Mouse (Mus musculus) heart, embryonic 10.5 days (tissue): Measurements from ENCODE around the gene Aqp5. TPM values are rescaled to one million over a fixed set of nuclear protein-coding genes. Genes with fewer than 3 reads are reported as not detected.

Experiments used
- DNase-seq: peaks from one replicate; pipeline ENCODE4 v3.0.0-alpha.2; 2017; ENCODE audit warnings: low spot score
- H3K27ac ChIP-seq: fragments of 300-500 bp; sonication (generic); 2 replicates; pipeline ENCODE4 v1.5.1; 2016; ENCODE audit warnings: mild to moderate bottlenecking
- H3K27me3 ChIP-seq: fragments of 300-500 bp; sonication (generic); 2 replicates; pipeline ENCODE4 v1.6.1; 2016; ENCODE audit warnings: mild to moderate bottlenecking; ENCODE audit not compliant: poor library complexity, insufficient read depth, severe bottlenecking
- H3K36me3 ChIP-seq: fragments of 300-500 bp; sonication (generic); 2 replicates; pipeline ENCODE4 v1.6.1; 2016; ENCODE audit warnings: mild to moderate bottlenecking, moderate library complexity
- H3K4me1 ChIP-seq: fragments of 300-500 bp; sonication (generic); 2 replicates; pipeline ENCODE4 v1.6.1; 2016; ENCODE audit warnings: mild to moderate bottlenecking
- H3K4me3 ChIP-seq: fragments of 300-500 bp; sonication (generic); 2 replicates; pipeline ENCODE4 v1.5.1; 2016; ENCODE audit warnings: mild to moderate bottlenecking, moderate library complexity
- H3K9me3 ChIP-seq: fragments of 300-500 bp; sonication (generic); 2 replicates; pipeline ENCODE4 v1.6.1; 2016; ENCODE audit warnings: mild to moderate bottlenecking, moderate library complexity
- WGBS: fragments of 180-500 bp; shearing (Covaris S2); methylation state at CpG from one replicate; pipeline ENCODE4 v1.1.7; 2016; 5-methylcytosine and 5-hydroxymethylcytosine counted together
- polyA plus RNA-seq: library from polyadenylated mRNA; unstranded; fragments of >200 nt; fragmentation: Nextera tagmentation; extraction: Ambion mirVana; gene quantifications from 2 replicates; pipeline ENCODE4 v1.2.1, GENCODE M21; 2016

Aqp5 gene
- polyA plus RNA-seq, 1 experiment from 2014 or later, result 5.3 TPM

GRCm38 (mm10) chr15:99614753-99615152, 24.2 kb downstream of the Aqp5 start:
- peaks cover 6% of the 10 kb centered on the region; the same call in 1 of the 2 replicates for H3K36me3 ChIP-seq
- H3K27ac ChIP-seq, result peak overlapping the region; percentile 36; the same call in 1 of the 2 replicates
- H3K9me3 ChIP-seq, result no peaks in the 10 kb centered on the region
- H3K4me1 ChIP-seq, result peaks cover 34% of the 10 kb centered on the region
- H3K27me3 ChIP-seq, result peaks cover 32% of the 10 kb centered on the region
- peak overlapping the region; percentile 0; the same call in 1 of the 2 replicates for H3K4me3 ChIP-seq
- WGBS, result 7% methylated on average over 12 of the region's 12 CpGs
- DNase-seq, result no peak

- peaks cover 34% of the 10 kb centered on the region for H3K4me1 ChIP-seq
- WGBS, result 47% methylated on average over 9 of the region's 9 CpGs
- H3K27me3 ChIP-seq, result peaks cover 28% of the 10 kb centered on the region
- no peak for DNase-seq
- H3K27ac ChIP-seq, result no peak overlapping the region
- no peaks in the 10 kb centered on the region for H3K9me3 ChIP-seq
- peaks cover 8% of the 10 kb centered on the region; the same call in 1 of the 2 replicates for H3K36me3 ChIP-seq
- no peak overlapping the region; the same call in 1 of the 2 replicates for H3K4me3 ChIP-seq
These were observed 24.7 kb downstream of the Aqp5 start for GRCm38 (mm10) chr15:99615246-99615645.

- H3K9me3 ChIP-seq, result no peaks in the 10 kb centered on the region
- H3K4me3 ChIP-seq, result no peak overlapping the region
- peaks cover 39% of the 10 kb centered on the region for H3K36me3 ChIP-seq
- H3K27me3 ChIP-seq, result peaks cover 9% of the 10 kb centered on the region
- no peak for DNase-seq
- 91% methylated on average over 3 of the region's 3 CpGs for whole genome bisulfite sequencing
- H3K4me1 ChIP-seq, result peaks cover 22% of the 10 kb centered on the region
- H3K27ac ChIP-seq, result no peak overlapping the region
These were observed 28.0 kb downstream of the Aqp5 start for GRCm38 (mm10) chr15:99618595-99618994.

- no peak for DNase-seq
These were observed 29.2 kb downstream of the Aqp5 start for GRCm38 (mm10) chr15:99619821-99620220.

GRCm38 (mm10) chr15:99622063-99622462, 31.5 kb downstream of the Aqp5 start:
- H3K4me1 ChIP-seq, result no peaks in the 10 kb centered on the region
- H3K27ac ChIP-seq, result no peak overlapping the region
- H3K36me3 ChIP-seq, result peaks cover 73% of the 10 kb centered on the region
- no peaks in the 10 kb centered on the region for H3K9me3 ChIP-seq
- WGBS, result 91% methylated on average over 11 of the region's 11 CpGs
- no peaks in the 10 kb centered on the region for H3K27me3 ChIP-seq
- DNase-seq, result no peak
- H3K4me3 ChIP-seq, result no peak overlapping the region

More at GRCm38 (mm10) chr15:99619821-99620220, 29.2 kb downstream of the Aqp5 start:
- 85% methylated on average over 4 of the region's 4 CpGs for WGBS
- Histone ChIP-seq H3K4me3 (no peak overlapping the region), H3K36me3 (peaks cover 51% of the 10 kb centered on the region), H3K4me1 (peaks cover 9% of the 10 kb centered on the region), H3K27me3 (no peaks in the 10 kb centered on the region), H3K27ac (no peak overlapping the region), H3K9me3 (no peaks in the 10 kb centered on the region)

GRCm38 (mm10) chr15:99631618-99632017, 41.0 kb downstream of the Aqp5 start:
- no peak overlapping the region for H3K4me3 ChIP-seq
- H3K4me1 ChIP-seq, result no peaks in the 10 kb centered on the region
- H3K27me3 ChIP-seq, result no peaks in the 10 kb centered on the region
- H3K9me3 ChIP-seq, result 0 out of 2 replicates have a peak, but pooled peaks cover 3% of the 10 kb centered on the region
- H3K27ac ChIP-seq, result no peak overlapping the region
- DNase-seq, result no peak
- peaks cover 94% of the 10 kb centered on the region for H3K36me3 ChIP-seq

GRCm38 (mm10) chr15:99634702-99635101, 44.1 kb downstream of the Aqp5 start:
- Histone ChIP-seq H3K4me1 (no peaks in the 10 kb centered on the region), H3K27me3 (no peaks in the 10 kb centered on the region), H3K4me3 (no peak overlapping the region), H3K36me3 (peaks cover 96% of the 10 kb centered on the region), H3K9me3 (0 out of 2 replicates have a peak, but pooled peaks cover 3% of the 10 kb centered on the region), H3K27ac (no peak overlapping the region)
- WGBS, result 92% methylated on average over 7 of the region's 7 CpGs
- DNase-seq, result no peak

GRCm38 (mm10) chr15:99637405-99638123, 47.0 kb downstream of the Aqp5 start:
- H3K36me3 ChIP-seq, result peaks cover 93% of the 10 kb centered on the region
- 86% methylated on average over 12 of the region's 12 CpGs for WGBS
- H3K4me1 ChIP-seq, result no peaks in the 10 kb centered on the region
- no peak for DNase-seq
- H3K9me3 ChIP-seq, result no peaks in the 10 kb centered on the region
- H3K4me3 ChIP-seq, result no peak overlapping the region
- H3K27ac ChIP-seq, result no peak overlapping the region
- H3K27me3 ChIP-seq, result no peaks in the 10 kb centered on the region

- Histone ChIP-seq H3K36me3 (peaks cover 91% of the 10 kb centered on the region), H3K9me3 (no peaks in the 10 kb centered on the region), H3K27me3 (no peaks in the 10 kb centered on the region), H3K4me3 (no peak overlapping the region), H3K27ac (no peak overlapping the region), H3K4me1 (no peaks in the 10 kb centered on the region)
- 88% methylated on average over 5 of the region's 5 CpGs for WGBS
- DNase-seq, result no peak
These were observed 47.5 kb downstream of the Aqp5 start for GRCm38 (mm10) chr15:99638124-99638485.

- no peak overlapping the region for H3K4me3 ChIP-seq
- H3K4me1 ChIP-seq, result peaks cover 28% of the 10 kb centered on the region
- no peak for DNase-seq
- H3K36me3 ChIP-seq, result peaks cover 49% of the 10 kb centered on the region
- H3K27me3 ChIP-seq, result no peaks in the 10 kb centered on the region
- H3K27ac ChIP-seq, result no peak overlapping the region
- no peaks in the 10 kb centered on the region for H3K9me3 ChIP-seq
- WGBS, result 82% methylated on average over 6 of the region's 6 CpGs
These were observed 52.0 kb downstream of the Aqp5 start for GRCm38 (mm10) chr15:99642622-99643021.

- 89% methylated on average over 10 of the region's 10 CpGs for WGBS
- Histone ChIP-seq H3K27me3 (no peaks in the 10 kb centered on the region), H3K4me3 (no peak overlapping the region), H3K9me3 (no peaks in the 10 kb centered on the region), H3K4me1 (peaks cover 39% of the 10 kb centered on the region), H3K27ac (no peak overlapping the region), H3K36me3 (peaks cover 38% of the 10 kb centered on the region)
- no peak for DNase-seq
These were observed 53.2 kb downstream of the Aqp5 start for GRCm38 (mm10) chr15:99643832-99644231.
